Mouse (Mus musculus) gastrocnemius, postnatal 14 days (tissue): ENCODE measurements around the gene Eif4e3. TPM values are rescaled to one million over a fixed set of nuclear protein-coding genes. Genes with fewer than 3 reads are reported as not detected.

Experiments
- DNase-seq: peaks from one replicate; pipeline ENCODE4 v3.0.0; 2021; ENCODE audit warnings: mixed read lengths
- intact Hi-C: fragments of 180-260 bp; cut with DNase I; formaldehyde crosslinking; loops from one replicate; pipeline ENCODE4 v1.15.1; 2025; ENCODE audit warnings: low total_unique reads
- total RNA-seq, 2 experiments: library from RNA; stranded (reverse); gene quantifications; 2 replicates each; pipeline ENCODE4 v1.2.3; 2021

The Eif4e3 gene
- total RNA-seq, 2 experiments from 2014 or later = 16.2 to 17.8 TPM

- DNase-seq = no peak
- intact Hi-C loops = no loop called here
Observed at GRCm38 (mm10) chr6:99669481-99670325, 3.1 kb upstream of the Eif4e3 start.

GRCm38 (mm10) chr6:99667290-99667689, 719 bp upstream of the Eif4e3 start:
- intact Hi-C loops = no loop called here
- DNase-seq = no peak

GRCm38 (mm10) chr6:99665457-99666317, 884 bp downstream of the Eif4e3 start:
- intact Hi-C loops = no loop called here
- DNase-seq = no peak

GRCm38 (mm10) chr6:99663232-99663631, 3.3 kb downstream of the Eif4e3 start:
- intact Hi-C loops = no loop called here
- DNase-seq = no peak

- DNase-seq = no peak
- intact Hi-C loops = no loop called here
Observed at GRCm38 (mm10) chr6:99660443-99660842, 6.1 kb downstream of the Eif4e3 start.

- intact Hi-C loops = no loop called here
- no peak for DNase-seq
Observed at GRCm38 (mm10) chr6:99658586-99658985, 8.0 kb downstream of the Eif4e3 start.

- intact Hi-C loops = no loop called here
- DNase-seq = no peak
Observed at GRCm38 (mm10) chr6:99656088-99656487, 10.5 kb downstream of the Eif4e3 start.

- intact Hi-C loops = no loop called here
- no peak for DNase-seq
Observed at GRCm38 (mm10) chr6:99655488-99655887, 11.1 kb downstream of the Eif4e3 start.

GRCm38 (mm10) chr6:99654343-99654742, 12.2 kb downstream of the Eif4e3 start:
- DNase-seq = no peak
- intact Hi-C loops = no loop called here

GRCm38 (mm10) chr6:99652341-99652740, 14.2 kb downstream of the Eif4e3 start:
- intact Hi-C loops = no loop called here
- DNase-seq = no peak

GRCm38 (mm10) chr6:99649307-99649706, 17.3 kb downstream of the Eif4e3 start:
- intact Hi-C loops = no loop called here

GRCm38 (mm10) chr6:99646344-99646743, 20.2 kb downstream of the Eif4e3 start:
- DNase-seq = no peak
- intact Hi-C loops = no loop called here

More at GRCm38 (mm10) chr6:99649307-99649706, 17.3 kb downstream of the Eif4e3 start:
- DNase-seq = no peak

GRCm38 (mm10) chr6:99644876-99645275, 21.7 kb downstream of the Eif4e3 start:
- intact Hi-C loops = no loop called here
- no peak for DNase-seq

- DNase-seq = no peak
- intact Hi-C loops = no loop called here
Observed at GRCm38 (mm10) chr6:99644386-99644785, 22.2 kb downstream of the Eif4e3 start.

GRCm38 (mm10) chr6:99643439-99644199, 23.0 kb downstream of the Eif4e3 start:
- DNase-seq = peak; percentile 58

GRCm38 (mm10) chr6:99637456-99637855, 29.1 kb downstream of the Eif4e3 start:
- intact Hi-C loops = no loop called here
- no peak for DNase-seq

More at GRCm38 (mm10) chr6:99643439-99644199, 23.0 kb downstream of the Eif4e3 start:
- intact Hi-C loops = no loop called here

GRCm38 (mm10) chr6:99636801-99637200, 29.8 kb downstream of the Eif4e3 start:
- DNase-seq = no peak
- intact Hi-C loops = no loop called here

GRCm38 (mm10) chr6:99636121-99636520, 30.4 kb downstream of the Eif4e3 start:
- intact Hi-C loops = no loop called here

GRCm38 (mm10) chr6:99632121-99632980, 34.2 kb downstream of the Eif4e3 start:
- intact Hi-C loops = no loop called here
- peak; percentile 50 for DNase-seq

More at GRCm38 (mm10) chr6:99636121-99636520, 30.4 kb downstream of the Eif4e3 start:
- no peak for DNase-seq
